Mouse (Mus musculus) MEL (cell line): ENCODE data around the gene Slc35b1.

Experiments
- CHD2 ChIP-seq: IDR thresholded peaks from 2 replicates; pipeline ENCODE4 v1.6.1; 2011; ENCODE audit warnings: low read length, improper control_type of control experiment
- EP300 ChIP-seq, 2 experiments: IDR thresholded peaks; 2 replicates each; pipeline ENCODE4 v1.6.1; 2011; ENCODE audit warnings: improper control_type of control experiment in 2 of 2, low read length in 2 of 2, low read depth in 1 of 2, mild to moderate bottlenecking in 1 of 2
- ETS1 ChIP-seq: IDR thresholded peaks from 2 replicates; pipeline ENCODE4 v1.6.1; 2012; ENCODE audit warnings: low read depth, mild to moderate bottlenecking, inconsistent platforms, low read length, improper control_type of control experiment, moderate library complexity
- GATA1 ChIP-seq: IDR thresholded peaks from 2 replicates; pipeline ENCODE4 v1.6.1; 2011; ENCODE audit warnings: low read depth, low read length, improper control_type of control experiment
- MAX ChIP-seq: IDR thresholded peaks from 2 replicates; pipeline ENCODE4 v1.6.1; 2011; ENCODE audit warnings: low read length, improper control_type of control experiment
- POLR2A ChIP-seq, 2 experiments: IDR thresholded peaks; 2 replicates each; pipeline ENCODE4 v1.6.1; 2011 to 2012; ENCODE audit warnings: low read length in 2 of 2, mild to moderate bottlenecking in 2 of 2, control low read depth in 1 of 2, improper control_type of control experiment in 1 of 2, low read depth in 1 of 2, moderate library complexity in 1 of 2; ENCODE audit not compliant: control insufficient read depth in 1 of 2, insufficient read depth in 1 of 2, poor library complexity in 1 of 2
- RAD21 ChIP-seq: IDR thresholded peaks from 2 replicates; pipeline ENCODE4 v1.6.1; 2011; ENCODE audit warnings: mild to moderate bottlenecking, low read depth, low read length, improper control_type of control experiment
- USF1 ChIP-seq: IDR thresholded peaks from 2 replicates; pipeline ENCODE4 v1.6.1; 2014; ENCODE audit warnings: low read depth, mild to moderate bottlenecking, inconsistent platforms, low read length, improper control_type of control experiment, moderate library complexity
- ZNF384 ChIP-seq: IDR thresholded peaks from 2 replicates; pipeline ENCODE4 v1.6.1; 2012; ENCODE audit warnings: low read depth, mild to moderate bottlenecking, inconsistent platforms, low read length, improper control_type of control experiment

DNA sequence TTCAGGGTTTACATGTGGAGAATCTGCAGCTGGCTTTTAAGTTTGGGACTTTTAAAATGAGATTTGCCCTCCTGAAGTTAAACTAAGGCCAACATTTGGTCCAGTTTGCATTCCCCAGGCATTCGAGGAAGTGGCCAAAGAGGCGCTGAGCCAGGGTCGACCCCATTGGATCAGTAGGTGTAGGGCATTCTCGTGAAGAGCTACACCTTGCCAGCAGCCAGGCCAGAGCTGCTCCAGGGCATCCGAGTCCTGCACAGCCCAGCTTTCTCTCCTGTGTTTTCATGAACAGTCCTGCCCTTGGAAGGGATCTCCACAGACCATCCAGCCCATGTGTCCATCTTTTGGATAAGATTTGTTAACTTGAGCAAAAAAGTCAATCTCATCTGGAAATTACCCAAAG, 20.1 kb upstream of the Slc35b1 start:
- no peak for TF ChIP-seq MAX
- no peak for TF ChIP-seq EP300 (IDR thresholded peaks at IDR 0.05; ENCODE audit: low read depth in 1 of 2, low read length in 2 of 2)
- TF ChIP-seq POLR2A (IDR thresholded peaks at IDR 0.05; ENCODE audit: control insufficient read depth in 1 of 2, insufficient read depth in 1 of 2, low read depth in 1 of 2, low read length in 2 of 2, poor library complexity in 1 of 2) = no peak
- TF ChIP-seq ETS1 = no peak
- TF ChIP-seq CHD2 = no peak
- no peak for TF ChIP-seq ZNF384
- no peak for TF ChIP-seq RAD21
- no peak for TF ChIP-seq GATA1
- no peak for TF ChIP-seq USF1
